Mouse (Mus musculus) CH12.LX (cell line): ENCODE measurements at regions not wholly inside any gene's neighbourhood (a gene's known extent, or its start where the extent isn't known, plus 50 kb on each side); places are given as distances from the start of the nearest gene placed in this dataset.

Experiments
- DNase-seq: peaks from one replicate; pipeline ENCODE4 v3.0.0-alpha.2; 2013; ENCODE audit errors: extremely low read depth
- H3K27ac ChIP-seq: 2 replicates; pipeline ENCODE4 v1.5.1; 2012; ENCODE audit warnings: low read depth, mild to moderate bottlenecking, control low read depth, moderate library complexity; ENCODE audit not compliant: insufficient read depth
- H3K27me3 ChIP-seq: replicated peaks from 2 replicates; pipeline ENCODE3; 2012; ENCODE audit warnings: inconsistent platforms
- H3K36me3 ChIP-seq, 2 experiments: replicated peaks in 1 of 2; 2 replicates each; pipeline versions ENCODE3 to v1.6.1; 2012; ENCODE audit warnings: inconsistent platforms in 1 of 2, low read length in 1 of 2, mild to moderate bottlenecking in 1 of 2, mixed read lengths in 1 of 2, moderate library complexity in 1 of 2; ENCODE audit not compliant: control insufficient read depth in 1 of 2, insufficient read depth in 1 of 2
- H3K4me1 ChIP-seq, 2 experiments: 2 replicates each; pipeline ENCODE4 v1.6.1; 2012; ENCODE audit warnings: inconsistent platforms in 1 of 2, moderate library complexity in 1 of 2; ENCODE audit not compliant: insufficient read depth in 2 of 2, control insufficient read depth in 1 of 2
- H3K4me2 ChIP-seq: 2 replicates; pipeline ENCODE4 v1.6.1; 2012; ENCODE audit warnings: low read depth, mild to moderate bottlenecking, control low read depth; ENCODE audit not compliant: poor library complexity, insufficient read depth, severe bottlenecking
- H3K4me3 ChIP-seq, 3 experiments: fragments of 150-350 bp in 1 of 3; sonication (generic) in 1 of 3; replicated peaks in 1 of 3; 2 replicates each; pipeline versions ENCODE3 to v1.5.1; 2011 to 2012; ENCODE audit warnings: low read depth in 2 of 3, low read length in 2 of 3, mild to moderate bottlenecking in 2 of 3, moderate library complexity in 2 of 3, control low read depth in 1 of 3, improper control_type of control experiment in 1 of 3, inconsistent platforms in 1 of 3, mixed read lengths in 1 of 3; ENCODE audit not compliant: poor library complexity in 1 of 3
- H3K79me2 ChIP-seq: replicated peaks from 2 replicates; pipeline ENCODE4 v1.6.1; 2012; ENCODE audit warnings: mild to moderate bottlenecking, moderate library complexity; ENCODE audit not compliant: control insufficient read depth, poor library complexity, insufficient read depth, severe bottlenecking; ENCODE audit errors: extremely low read depth
- H3K9ac ChIP-seq: 2 replicates; pipeline ENCODE4 v1.6.1; 2012; ENCODE audit warnings: low read depth, mild to moderate bottlenecking, control low read depth, moderate library complexity; ENCODE audit not compliant: insufficient read depth
- H3K9me3 ChIP-seq: replicated peaks from 2 replicates; pipeline ENCODE3; 2012; ENCODE audit warnings: low read length, inconsistent platforms, mixed read lengths
- BHLHE40 ChIP-seq: IDR thresholded peaks from 2 replicates; pipeline ENCODE4 v1.6.1; 2011; ENCODE audit warnings: mild to moderate bottlenecking, low read depth, low read length, improper control_type of control experiment
- E2F4 ChIP-seq: IDR thresholded peaks from 2 replicates; pipeline ENCODE4 v1.6.1; 2011; ENCODE audit warnings: low read depth, low read length, improper control_type of control experiment; ENCODE audit not compliant: insufficient replicate concordance
- EP300 ChIP-seq: IDR thresholded peaks from 2 replicates; pipeline ENCODE4 v1.6.1; 2011; ENCODE audit warnings: low read length, improper control_type of control experiment
- GABPA ChIP-seq: IDR thresholded peaks from 2 replicates; pipeline ENCODE4 v1.6.1; 2012; ENCODE audit warnings: low read depth, low read length, improper control_type of control experiment, inconsistent platforms; ENCODE audit not compliant: insufficient replicate concordance
- IRF4 ChIP-seq: IDR thresholded peaks from 2 replicates; pipeline ENCODE4 v1.6.1; 2014; ENCODE audit warnings: low read depth, mild to moderate bottlenecking, inconsistent platforms, low read length, improper control_type of control experiment
- JUN ChIP-seq: IDR thresholded peaks from 2 replicates; pipeline ENCODE4 v1.6.1; 2011; ENCODE audit warnings: low read depth, mild to moderate bottlenecking, low read length, improper control_type of control experiment, moderate library complexity; ENCODE audit not compliant: insufficient read depth
- JUND ChIP-seq: conservative IDR thresholded peaks from 2 replicates; pipeline ENCODE4 v1.6.1; 2011; ENCODE audit warnings: low read depth, low read length, improper control_type of control experiment
- MAFK ChIP-seq: IDR thresholded peaks from 2 replicates; pipeline ENCODE4 v1.6.1; 2011; ENCODE audit warnings: low read length, improper control_type of control experiment; ENCODE audit not compliant: insufficient replicate concordance
- MXI1 ChIP-seq: IDR thresholded peaks from 2 replicates; pipeline ENCODE4 v1.6.1; 2011; ENCODE audit warnings: mild to moderate bottlenecking, low read depth, low read length, improper control_type of control experiment
- NELFE ChIP-seq: IDR thresholded peaks from 2 replicates; pipeline ENCODE4 v1.6.1; 2011; ENCODE audit warnings: low read depth, low read length, improper control_type of control experiment
- NRF1 ChIP-seq: IDR thresholded peaks from 2 replicates; pipeline ENCODE4 v1.6.1; 2014; ENCODE audit warnings: low read depth, mild to moderate bottlenecking, inconsistent platforms, low read length, improper control_type of control experiment, moderate library complexity
- PAX5 ChIP-seq: IDR thresholded peaks from 2 replicates; pipeline ENCODE4 v1.6.1; 2012; ENCODE audit warnings: low read length, inconsistent platforms, mixed read lengths
- POLR2A ChIP-seq: IDR thresholded peaks from 2 replicates; pipeline ENCODE4 v1.6.1; 2011; ENCODE audit warnings: low read depth, mild to moderate bottlenecking, improper control_type of control experiment, low read length
- POLR2AphosphoS2 ChIP-seq: IDR thresholded peaks from 2 replicates; pipeline ENCODE4 v1.6.1; 2011; ENCODE audit warnings: low read depth, low read length, improper control_type of control experiment
- RAD21 ChIP-seq: IDR thresholded peaks from 2 replicates; pipeline ENCODE4 v1.6.1; 2011; ENCODE audit warnings: low read depth, mild to moderate bottlenecking, low read length, improper control_type of control experiment, moderate library complexity
- RCOR1 ChIP-seq: conservative IDR thresholded peaks from 2 replicates; pipeline ENCODE4 v1.6.1; 2012; ENCODE audit warnings: low read depth, mild to moderate bottlenecking, inconsistent platforms, low read length, improper control_type of control experiment
- TBP ChIP-seq: conservative IDR thresholded peaks from 2 replicates; pipeline ENCODE4 v1.6.1; 2011; ENCODE audit warnings: low read depth, low read length, improper control_type of control experiment
- TCF12 ChIP-seq: IDR thresholded peaks from 2 replicates; pipeline ENCODE4 v1.6.1; 2014; ENCODE audit warnings: low read depth, mild to moderate bottlenecking, inconsistent platforms, low read length, improper control_type of control experiment
- ZC3H11A ChIP-seq: IDR thresholded peaks from 2 replicates; pipeline ENCODE4 v1.6.1; 2012; ENCODE audit warnings: low read depth, mild to moderate bottlenecking, inconsistent platforms, low read length, improper control_type of control experiment
- ZKSCAN1 ChIP-seq: IDR thresholded peaks from 2 replicates; pipeline ENCODE4 v1.6.1; 2012; ENCODE audit warnings: low read depth, inconsistent platforms, low read length, improper control_type of control experiment, borderline replicate concordance
- ZMIZ1 ChIP-seq: IDR thresholded peaks from 2 replicates; pipeline ENCODE4 v1.6.1; 2012; ENCODE audit warnings: low read depth, mild to moderate bottlenecking, inconsistent platforms, low read length, improper control_type of control experiment
- ZNF384 ChIP-seq: IDR thresholded peaks from 2 replicates; pipeline ENCODE4 v1.6.1; 2012; ENCODE audit warnings: low read depth, low read length, improper control_type of control experiment, inconsistent platforms
- dilution Hi-C: fragments of 300-500 bp; cut with MboI; formaldehyde crosslinking; loops from 2 replicates; pipeline ENCODE4 v1.14.3; 2020; ENCODE audit warnings: low sequenced_read_pairs; ENCODE audit not compliant: extremely low pct_unique_long_range_greater_than_20kb, extremely low pct_ligation_motif_present
- in situ Hi-C: fragments of 300-500 bp; cut with MboI; formaldehyde crosslinking; loops from 3 replicates; pipeline ENCODE4 v1.14.3; 2019; ENCODE audit warnings: low sequenced_read_pairs, low pct_ligation_motif_present, low pct_unique_long_range_greater_than_20kb, mixed read lengths

- Histone ChIP-seq H3K4me1 (peaks cover 3 to 16% of the 10 kb centered on the region in 2 experiments; a peak in 3 of 4 replicates), H3K4me2 (no peak overlapping the region), H3K36me3 (no peaks in the 10 kb centered on the region), H3K9me3 (no peaks in the 10 kb centered on the region), H3K4me3 (no peak overlapping the region), H3K9ac (no peak overlapping the region), H3K79me2 (no peaks in the 10 kb centered on the region), H3K27ac (no peak overlapping the region), H3K27me3 (peaks cover 57% of the 10 kb centered on the region)
- DNase-seq: no peak
- dilution Hi-C loops: no loop called here
- in situ Hi-C loops: no loop called here
- TF ChIP-seq MAFK (no peak), IRF4 (no peak), POLR2A (no peak), E2F4 (no peak), JUND (no peak), PAX5 (no peak), RAD21 (no peak), NELFE (no peak)
Observed at GRCm38 (mm10) chr11:57899335-57899734, 66.7 kb upstream of the Hand1 start.

- H3K4me2 ChIP-seq: no peak overlapping the region
- no peak overlapping the region for H3K4me3 ChIP-seq
- no peak overlapping the region for H3K27ac ChIP-seq
- no peaks in the 10 kb centered on the region for H3K79me2 ChIP-seq
- peaks cover 3 to 16% of the 10 kb centered on the region in 2 experiments; a peak in 3 of 4 replicates for H3K4me1 ChIP-seq
- in situ Hi-C loops (no loop called here), dilution Hi-C loops (no loop called here)
- no peak overlapping the region for H3K9ac ChIP-seq
- peaks cover 8% of the 10 kb centered on the region for H3K9me3 ChIP-seq
- H3K27me3 ChIP-seq: peaks cover 51% of the 10 kb centered on the region
- TF ChIP-seq TBP (no peak), EP300 (peak; percentile 39; the same call in 1 of the 2 replicates)
- no peaks in the 10 kb centered on the region for H3K36me3 ChIP-seq
- peak; percentile 25 for DNase-seq
Observed at GRCm38 (mm10) chr11:57895497-57895896, 62.9 kb upstream of the Hand1 start.

GRCm38 (mm10) chr11:57882736-57883635, 50.4 kb upstream of the Hand1 start:
- Histone ChIP-seq H3K4me2 (no peak overlapping the region), H3K4me3 (no peak overlapping the region), H3K9me3 (no peaks in the 10 kb centered on the region), H3K27me3 (peaks cover 63% of the 10 kb centered on the region), H3K27ac (no peak overlapping the region), H3K79me2 (no peaks in the 10 kb centered on the region), H3K9ac (no peak overlapping the region), H3K4me1 (peaks cover 0 to 6% of the 10 kb centered on the region in 2 experiments; a peak in 2 of 4 replicates), H3K36me3 (no peaks in the 10 kb centered on the region)
- dilution Hi-C loops (no loop called here), in situ Hi-C loops (no loop called here)
- TF ChIP-seq TCF12 (no peak), POLR2AphosphoS2 (no peak), NRF1 (no peak), JUND (no peak), ZKSCAN1 (no peak), ZMIZ1 (no peak), ZC3H11A (no peak), RAD21 (no peak), MXI1 (no peak), RCOR1 (no peak), PAX5 (no peak), JUN (no peak), TBP (no peak), BHLHE40 (no peak), GABPA (no peak), ZNF384 (no peak)
- DNase-seq: no peak
